Mouse (Mus musculus) ES-E14 (cell line): ENCODE measurements around the gene Pacrg. TPM values are rescaled to one million over a fixed set of nuclear protein-coding genes. Genes with fewer than 3 reads are reported as not detected.
A peak's percentile ranks its signal among the peaks of the same experiment; 100 is the strongest.

Experiments
- DNase-seq: peaks from one replicate; pipeline ENCODE4 v3.0.0-alpha.2; 2013; ENCODE audit warnings: low read depth, low spot score
- H3K27ac ChIP-seq: 2 replicates; pipeline ENCODE4 v1.5.1; 2012; ENCODE audit warnings: low read depth, mild to moderate bottlenecking, low read length, moderate library complexity, mixed read lengths; ENCODE audit not compliant: poor library complexity, insufficient read depth, severe bottlenecking
- H3K36me3 ChIP-seq: 2 replicates; pipeline ENCODE4 v1.6.1; 2012; ENCODE audit warnings: mild to moderate bottlenecking, low read length, moderate library complexity, mixed read lengths; ENCODE audit not compliant: control insufficient read depth, poor library complexity, insufficient read depth, severe bottlenecking
- H3K4me1 ChIP-seq, 2 experiments: fragments of 150-350 bp in 1 of 2; sonication (generic) in 1 of 2; 2 replicates each; pipeline ENCODE4 v1.6.1; 2012; ENCODE audit warnings: low read length in 2 of 2, mild to moderate bottlenecking in 1 of 2, mixed read lengths in 1 of 2; ENCODE audit not compliant: control insufficient read depth in 2 of 2, insufficient read depth in 2 of 2, poor library complexity in 1 of 2
- H3K4me3 ChIP-seq, 2 experiments: fragments of 150-350 bp in 1 of 2; sonication (generic) in 1 of 2; 2 replicates each; pipeline ENCODE4 v1.5.1; 2012; ENCODE audit warnings: low read length in 2 of 2, low read depth in 1 of 2, mild to moderate bottlenecking in 1 of 2, mixed read lengths in 1 of 2; ENCODE audit not compliant: insufficient read depth in 1 of 2, poor library complexity in 1 of 2, severe bottlenecking in 1 of 2
- H3K9ac ChIP-seq: 2 replicates; pipeline ENCODE4 v1.6.1; 2012; ENCODE audit warnings: low read depth, mild to moderate bottlenecking, low read length, mixed read lengths; ENCODE audit not compliant: poor library complexity, insufficient read depth, severe bottlenecking
- H3K9me3 ChIP-seq: fragments of 150-350 bp; sonication (generic); 2 replicates; pipeline ENCODE4 v1.6.1; 2012; ENCODE audit warnings: low read depth, mild to moderate bottlenecking, low read length; ENCODE audit not compliant: control insufficient read depth, insufficient read depth
- CHD2 ChIP-seq: IDR thresholded peaks from 2 replicates; pipeline ENCODE4 v1.6.1; 2014; ENCODE audit warnings: mild to moderate bottlenecking, low read depth, low read length, inconsistent platforms
- HCFC1 ChIP-seq: IDR thresholded peaks from 2 replicates; pipeline ENCODE4 v1.6.1; 2012; ENCODE audit warnings: low read length, inconsistent platforms, borderline replicate concordance; ENCODE audit not compliant: insufficient read depth
- MAFK ChIP-seq: IDR thresholded peaks from 2 replicates; pipeline ENCODE4 v1.6.1; 2014; ENCODE audit warnings: mild to moderate bottlenecking, low read depth, low read length, inconsistent platforms; ENCODE audit not compliant: insufficient read depth
- ZC3H11A ChIP-seq: IDR thresholded peaks from 2 replicates; pipeline ENCODE4 v1.6.1; 2012; ENCODE audit warnings: low read depth, mild to moderate bottlenecking, inconsistent platforms, low read length, borderline replicate concordance
- ZNF384 ChIP-seq: IDR thresholded peaks from 2 replicates; pipeline ENCODE4 v1.6.1; 2012; ENCODE audit warnings: low read depth, low read length, inconsistent platforms
- in situ Hi-C, 2 experiments: fragments of 600-800 bp; cut with MboI; formaldehyde crosslinking; loops; one replicate each; pipeline ENCODE4 v1.15.1; 2025; ENCODE audit warnings: low sequenced_read_pairs in 2 of 2, inconsistent platforms in 1 of 2; ENCODE audit not compliant: unreplicated experiment in 2 of 2
- total RNA-seq: library from RNA; depleted of rRNA; stranded (reverse); fragments of 300-350 nt; gene quantifications from 2 replicates; pipeline ENCODE4 v1.2.3, GENCODE M21; 2012

Pacrg gene
- total RNA-seq, 1 experiment: 0.27 TPM

DNA sequence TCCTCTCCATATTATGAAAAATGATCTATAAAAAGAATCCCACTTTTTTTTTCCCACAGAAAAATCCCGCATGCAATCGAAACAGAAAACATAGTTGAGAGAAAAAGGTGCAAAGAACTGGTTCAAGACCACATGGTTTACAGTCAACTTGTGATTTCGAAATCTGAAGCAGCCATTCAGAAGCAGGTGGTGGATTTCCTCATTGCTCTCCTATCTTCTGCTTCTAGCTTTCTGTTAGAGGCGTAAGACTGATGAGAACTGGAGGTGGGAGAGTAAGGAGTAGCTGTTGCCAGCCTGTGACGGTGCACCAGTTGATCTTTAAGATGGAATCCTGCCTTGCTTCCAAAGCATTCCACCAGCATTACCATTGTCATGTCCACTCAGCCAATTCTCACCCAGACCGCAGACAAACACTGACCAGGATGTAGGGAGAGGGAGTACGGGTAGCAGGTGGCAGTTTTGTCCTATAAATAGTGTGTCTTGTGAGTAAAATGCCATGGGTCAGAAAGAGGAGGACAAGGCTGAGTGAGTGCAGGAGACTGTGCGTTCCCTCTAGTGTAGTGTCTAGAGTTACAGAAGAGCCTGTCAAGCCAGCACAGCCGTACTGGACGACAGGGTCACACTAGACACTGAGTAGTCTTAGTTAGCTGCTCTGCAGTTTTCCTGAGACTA lies 73.2 kb downstream of the Pacrg start:
- in situ Hi-C loops: no loop called here
- Histone ChIP-seq H3K36me3 (no peaks in the 10 kb centered on the region), H3K9ac (no peak overlapping the region), H3K4me3 (no peak overlapping the region), H3K27ac (no peak overlapping the region), H3K9me3 (no peaks in the 10 kb centered on the region), H3K4me1 (no peaks in the 10 kb centered on the region; a peak in 1 of 4 replicates)
- TF ChIP-seq ZNF384 (no peak), ZC3H11A (no peak), CHD2 (no peak), HCFC1 (no peak), MAFK (no peak)
- no peak for DNase-seq

DNA sequence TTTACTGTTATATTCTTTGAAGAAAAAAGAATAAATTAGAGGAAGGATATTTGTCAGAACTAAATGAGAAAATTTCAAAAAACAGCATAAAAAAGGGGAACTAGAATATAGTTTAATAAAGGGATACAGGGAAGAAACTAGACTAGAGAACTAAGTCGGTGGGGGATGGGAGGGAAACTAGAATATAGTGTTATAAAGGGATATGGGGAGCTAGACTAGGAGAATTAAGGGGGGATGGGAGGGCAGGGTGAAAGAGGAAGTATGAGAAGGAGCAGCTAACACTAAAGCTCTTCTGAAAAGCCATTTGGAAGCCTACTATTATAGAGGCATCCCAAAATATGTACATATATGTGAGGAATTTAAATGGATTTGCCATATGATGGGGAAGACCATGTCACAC lies 75.8 kb downstream of the Pacrg start:
- Histone ChIP-seq H3K27ac (no peak overlapping the region), H3K36me3 (no peaks in the 10 kb centered on the region), H3K4me1 (no peaks in the 10 kb centered on the region), H3K4me3 (no peak overlapping the region), H3K9me3 (no peaks in the 10 kb centered on the region), H3K9ac (no peak overlapping the region)
- DNase-seq: no peak
- TF ChIP-seq ZNF384: no peak
- TF ChIP-seq ZC3H11A: no peak
- TF ChIP-seq HCFC1: no peak
- TF ChIP-seq MAFK: no peak
- no peak for TF ChIP-seq CHD2
- in situ Hi-C loops: no loop called here

DNA sequence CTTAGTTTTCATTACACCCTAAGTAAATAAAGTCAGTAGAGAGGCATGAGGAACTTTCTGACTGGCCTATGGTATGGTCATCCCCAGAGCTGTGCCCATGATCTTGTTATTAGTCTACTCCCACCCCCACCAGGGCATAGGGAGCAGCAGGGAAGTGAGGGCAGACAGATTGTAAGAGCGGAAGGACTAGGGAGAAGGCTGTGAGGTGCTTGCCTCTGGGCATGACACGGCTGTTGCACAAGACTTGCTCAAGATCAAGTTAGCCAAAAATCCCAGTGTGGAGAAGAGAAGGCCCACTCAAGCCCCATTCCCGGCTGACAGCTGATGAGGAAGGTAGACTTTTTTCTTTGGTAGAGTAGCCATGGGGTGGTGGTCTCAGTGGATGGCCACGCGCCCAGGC lies 82.7 kb downstream of the Pacrg start:
- no peaks in the 10 kb centered on the region for H3K9me3 ChIP-seq
- TF ChIP-seq ZNF384 (no peak), CHD2 (no peak), HCFC1 (no peak), ZC3H11A (no peak), MAFK (no peak)
- H3K27ac ChIP-seq: no peak overlapping the region
- in situ Hi-C loops: no loop called here
- H3K4me1 ChIP-seq: no peaks in the 10 kb centered on the region
- H3K36me3 ChIP-seq: no peaks in the 10 kb centered on the region
- no peak for DNase-seq
- H3K9ac ChIP-seq: no peak overlapping the region
- H3K4me3 ChIP-seq: no peak overlapping the region

DNA sequence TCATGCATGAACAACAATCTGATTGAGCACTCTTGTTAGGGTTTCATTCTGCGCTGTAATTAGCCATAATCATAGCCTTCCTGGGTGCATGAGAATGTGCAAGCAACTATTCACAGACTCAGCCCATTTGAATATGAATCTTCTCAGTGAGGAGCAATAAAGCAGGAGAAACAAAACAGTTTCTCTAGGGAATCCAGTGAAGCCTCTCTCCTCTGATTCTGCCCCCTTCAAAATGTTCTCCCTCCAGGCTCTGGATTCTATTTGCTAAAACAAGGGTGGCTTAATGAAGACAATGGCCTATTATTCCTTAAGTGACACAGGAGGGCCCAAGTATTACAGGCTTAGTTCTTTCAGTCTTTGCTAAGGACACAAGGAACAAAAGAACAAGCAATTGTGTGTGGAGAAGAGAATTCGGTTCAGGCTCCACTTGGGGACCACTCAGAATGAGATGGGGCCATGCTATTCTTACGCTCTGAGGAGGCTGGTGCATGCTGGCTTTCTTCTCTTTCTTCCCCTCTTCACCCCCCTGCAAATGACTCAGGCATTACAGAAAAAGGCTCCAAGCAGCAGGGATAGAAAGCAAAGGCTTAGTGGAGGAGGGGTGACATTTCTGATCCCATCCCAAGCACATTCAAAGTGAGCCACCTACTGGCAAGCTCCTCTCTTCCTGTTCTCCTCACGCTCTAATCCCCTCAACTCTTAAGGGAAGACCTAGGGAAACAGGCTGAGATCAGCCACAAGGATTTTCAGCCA lies 95.2 kb downstream of the Pacrg start:
- Histone ChIP-seq H3K4me1 (no peaks in the 10 kb centered on the region), H3K9me3 (no peaks in the 10 kb centered on the region), H3K4me3 (no peak overlapping the region), H3K9ac (no peak overlapping the region), H3K27ac (no peak overlapping the region), H3K36me3 (no peaks in the 10 kb centered on the region)
- no peak for TF ChIP-seq ZNF384
- in situ Hi-C loops: no loop called here
- peak; percentile 40 for DNase-seq

DNA sequence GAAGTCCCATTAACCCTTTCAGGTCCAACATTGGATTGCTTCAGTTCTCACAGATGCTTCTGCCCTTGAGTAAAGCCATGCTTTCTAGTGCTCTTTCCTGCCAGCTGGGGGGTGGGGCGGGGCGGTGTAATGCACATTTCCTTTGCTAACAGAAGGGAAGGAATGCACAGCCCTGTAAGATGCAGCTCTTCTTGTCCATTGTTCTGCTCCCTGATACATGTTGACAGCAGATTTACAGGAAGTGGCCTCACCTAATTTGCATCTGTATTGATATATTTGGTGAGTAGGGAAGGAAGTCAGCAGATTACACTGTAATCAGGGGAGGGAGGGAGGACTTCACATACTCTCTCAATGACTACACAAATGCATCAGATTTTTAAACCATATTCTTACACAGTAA lies 100.0 kb downstream of the Pacrg start:
- Histone ChIP-seq H3K27ac (no peak overlapping the region), H3K36me3 (no peaks in the 10 kb centered on the region), H3K4me3 (no peak overlapping the region), H3K9ac (no peak overlapping the region), H3K4me1 (no peaks in the 10 kb centered on the region), H3K9me3 (no peaks in the 10 kb centered on the region)
- peak; percentile 13 for DNase-seq
- in situ Hi-C loops: no loop called here
- no peak for TF ChIP-seq MAFK
- TF ChIP-seq ZNF384: no peak
- TF ChIP-seq HCFC1: no peak
- TF ChIP-seq CHD2: no peak
- TF ChIP-seq ZC3H11A: no peak
